Mouse (Mus musculus): ENCODE data around the gene Pigt. TPM values are rescaled to one million over a fixed set of nuclear protein-coding genes. Genes with fewer than 3 reads are reported as not detected.

The Pigt gene
- polyA plus RNA-seq, 1 experiment: 49.9 TPM

DNA sequence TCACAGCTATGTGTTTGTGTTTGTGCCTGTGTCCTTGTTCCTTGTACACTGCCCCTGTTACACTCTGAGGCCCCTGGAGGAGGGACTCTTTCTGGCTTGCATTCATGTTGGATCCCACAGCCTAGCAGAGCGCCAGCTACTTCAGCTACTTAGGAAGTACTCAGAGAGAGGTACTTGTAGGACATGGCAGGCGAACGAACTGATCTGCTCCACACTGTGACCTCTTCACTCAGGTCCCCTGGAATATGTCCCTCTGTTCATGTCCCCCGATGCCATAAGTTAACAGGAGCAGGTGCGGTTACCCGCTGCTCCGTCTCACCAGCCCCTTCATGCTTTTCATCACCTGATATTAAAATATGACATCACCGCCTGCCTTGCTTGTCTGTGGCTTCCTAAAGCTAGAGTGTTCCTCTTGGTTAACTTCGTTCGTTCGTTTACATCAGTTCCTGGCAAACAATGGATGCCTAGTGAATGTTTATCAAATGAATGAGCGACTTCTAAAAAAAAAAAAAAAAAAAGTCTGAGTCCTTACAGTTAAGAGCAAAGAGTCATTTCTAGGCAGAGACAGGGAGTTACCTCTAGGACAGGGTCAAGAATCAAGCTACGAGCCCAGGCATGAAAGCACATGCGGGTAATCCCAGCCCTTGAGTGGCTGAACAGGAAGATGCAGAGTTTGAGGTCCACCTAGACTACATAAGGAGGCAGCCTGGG, 44.1 kb upstream of the Pigt start:
- no peak overlapping the region for H3K9ac ChIP-seq (ENCODE audit: low read depth, poor library complexity, severe bottlenecking)
- peaks cover 17% of the 10 kb centered on the region for H3K4me1 ChIP-seq (ENCODE audit: control insufficient read depth, insufficient read depth, low read length)
- H3K27ac ChIP-seq (ENCODE audit: insufficient read depth, low read length): peak overlapping the region; percentile 49; the same call in 1 of the 2 replicates
- no peak overlapping the region for H3K4me3 ChIP-seq (ENCODE audit: low read depth, low read length)
- TF ChIP-seq POLR2A (IDR thresholded peaks at IDR 0.05; ENCODE audit: insufficient read depth, low read length) (no peak), EP300 (IDR thresholded peaks at IDR 0.05; ENCODE audit: insufficient read depth, low read depth, low read length) (no peak), CTCF (IDR thresholded peaks at IDR 0.05; ENCODE audit: low read depth, low read length) (no peak)
- H3K9me3 ChIP-seq (replicated peaks; ENCODE audit: control insufficient read depth, insufficient read depth, low read length, poor library complexity, severe bottlenecking): no peaks in the 10 kb centered on the region
- no peaks in the 10 kb centered on the region for H3K36me3 ChIP-seq (ENCODE audit: control insufficient read depth, insufficient read depth, low read length, poor library complexity, severe bottlenecking)
- no peaks in the 10 kb centered on the region for H3K27me3 ChIP-seq (ENCODE audit: control insufficient read depth, insufficient read depth, low read length, poor library complexity, severe bottlenecking)

DNA sequence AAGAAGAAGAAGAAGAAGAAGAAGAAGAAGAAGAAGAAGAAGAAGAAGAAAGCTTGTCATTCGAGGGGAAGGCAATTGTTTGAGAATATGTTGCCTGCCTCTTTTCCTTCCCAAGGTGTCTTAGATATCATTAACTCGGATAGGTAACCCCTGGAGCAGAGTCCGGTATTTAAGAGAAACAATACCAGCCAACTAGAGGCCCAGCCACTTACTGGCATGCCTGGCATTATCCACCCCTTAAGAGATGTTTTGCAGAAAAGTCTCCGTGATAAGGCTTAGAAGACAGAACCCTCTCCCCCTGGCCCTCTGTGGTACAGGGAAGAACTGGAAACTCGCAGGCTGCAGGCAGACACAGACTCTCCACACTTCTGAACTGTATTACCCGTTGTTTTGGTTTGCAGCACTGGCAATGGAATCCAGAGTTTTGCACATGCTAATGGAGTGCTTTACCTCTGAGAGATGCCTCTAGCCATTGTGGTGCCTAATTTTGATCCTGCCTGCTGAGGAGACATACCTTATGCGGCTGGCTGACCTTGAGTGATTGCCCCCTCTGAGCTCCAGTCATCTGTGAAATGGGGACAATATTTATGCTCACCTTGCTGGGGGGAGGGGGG, 43.3 kb upstream of the Pigt start:
- no peaks in the 10 kb centered on the region for H3K9me3 ChIP-seq (replicated peaks; ENCODE audit: control insufficient read depth, insufficient read depth, low read length, poor library complexity, severe bottlenecking)
- H3K4me1 ChIP-seq (ENCODE audit: control insufficient read depth, insufficient read depth, low read length): peaks cover 17% of the 10 kb centered on the region
- H3K27ac ChIP-seq (ENCODE audit: insufficient read depth, low read length): peak overlapping the region; percentile 27
- H3K27me3 ChIP-seq (ENCODE audit: control insufficient read depth, insufficient read depth, low read length, poor library complexity, severe bottlenecking): no peaks in the 10 kb centered on the region
- no peaks in the 10 kb centered on the region for H3K36me3 ChIP-seq (ENCODE audit: control insufficient read depth, insufficient read depth, low read length, poor library complexity, severe bottlenecking)
- no peak overlapping the region for H3K4me3 ChIP-seq (ENCODE audit: low read depth, low read length)
- H3K9ac ChIP-seq (ENCODE audit: low read depth, poor library complexity, severe bottlenecking): no peak overlapping the region
- TF ChIP-seq EP300 (IDR thresholded peaks at IDR 0.05; ENCODE audit: insufficient read depth, low read depth, low read length) (peak; percentile 91), POLR2A (IDR thresholded peaks at IDR 0.05; ENCODE audit: insufficient read depth, low read length) (no peak), CTCF (IDR thresholded peaks at IDR 0.05; ENCODE audit: low read depth, low read length) (no peak)

DNA sequence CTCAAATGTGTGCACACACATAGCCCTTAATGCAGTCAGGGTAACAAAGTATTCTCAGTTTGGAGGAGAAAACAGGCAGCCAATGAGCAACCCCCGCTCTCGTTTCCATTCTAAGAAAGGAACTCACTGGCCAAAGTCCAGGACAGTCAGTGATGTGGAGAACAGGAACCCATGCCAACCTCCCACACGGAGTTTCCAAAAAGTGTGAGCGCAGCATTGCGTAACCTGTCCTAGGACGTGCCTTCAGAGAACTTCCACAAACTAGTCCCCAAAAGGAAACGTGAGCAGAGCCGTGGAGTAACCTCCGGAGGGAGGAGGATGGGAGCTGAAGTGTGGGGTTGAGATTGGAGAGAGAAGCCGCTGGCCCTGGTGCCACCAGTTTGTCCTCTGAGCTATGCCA, 42.5 kb upstream of the Pigt start:
- TF ChIP-seq EP300 (IDR thresholded peaks at IDR 0.05; ENCODE audit: insufficient read depth, low read depth, low read length) (no peak), POLR2A (IDR thresholded peaks at IDR 0.05; ENCODE audit: insufficient read depth, low read length) (no peak), CTCF (IDR thresholded peaks at IDR 0.05; ENCODE audit: low read depth, low read length) (no peak)
- peaks cover 17% of the 10 kb centered on the region for H3K4me1 ChIP-seq (ENCODE audit: control insufficient read depth, insufficient read depth, low read length)
- H3K4me3 ChIP-seq (ENCODE audit: low read depth, low read length): no peak overlapping the region
- no peaks in the 10 kb centered on the region for H3K27me3 ChIP-seq (ENCODE audit: control insufficient read depth, insufficient read depth, low read length, poor library complexity, severe bottlenecking)
- H3K27ac ChIP-seq (ENCODE audit: insufficient read depth, low read length): 0 out of 2 replicates have a peak overlapping the region, but pooled peaks have one; percentile 27
- H3K36me3 ChIP-seq (ENCODE audit: control insufficient read depth, insufficient read depth, low read length, poor library complexity, severe bottlenecking): no peaks in the 10 kb centered on the region
- no peaks in the 10 kb centered on the region for H3K9me3 ChIP-seq (replicated peaks; ENCODE audit: control insufficient read depth, insufficient read depth, low read length, poor library complexity, severe bottlenecking)
- H3K9ac ChIP-seq (ENCODE audit: low read depth, poor library complexity, severe bottlenecking): no peak overlapping the region

DNA sequence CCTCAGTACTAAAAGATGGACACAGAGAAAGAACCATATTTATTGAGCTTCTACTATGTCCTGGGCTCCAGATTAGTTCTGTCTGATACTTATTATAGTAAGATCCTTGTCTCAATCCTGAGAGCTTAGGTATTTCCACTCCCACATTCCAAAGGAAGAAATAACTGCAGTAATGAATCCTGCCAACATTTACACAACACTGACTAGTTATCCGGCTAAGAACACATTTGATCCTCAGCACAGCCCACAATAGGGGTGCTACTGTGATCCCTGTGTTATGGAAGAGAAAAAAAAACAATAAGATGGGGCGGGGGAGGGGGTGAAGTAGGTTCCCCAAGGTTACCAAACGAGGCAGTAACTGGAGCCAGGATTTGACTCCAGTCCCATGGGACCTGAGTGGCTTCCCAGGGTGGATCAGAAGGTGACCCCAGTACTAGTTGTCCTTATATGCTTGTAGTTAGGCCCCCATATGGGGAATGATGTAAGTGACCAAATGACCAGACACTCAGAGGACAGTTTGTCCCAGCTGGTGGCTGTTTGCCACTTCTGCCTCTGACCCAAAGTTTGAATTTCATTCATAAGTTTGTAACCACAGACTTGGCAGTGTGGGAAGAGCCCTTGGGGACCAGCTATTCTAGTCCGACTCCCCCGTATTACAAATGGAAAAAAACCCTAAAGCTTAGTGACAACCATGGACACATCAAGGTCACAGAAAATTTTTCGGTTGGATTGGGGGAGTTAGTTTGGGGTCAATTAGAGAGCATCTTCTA, 41.7 kb upstream of the Pigt start:
- Histone ChIP-seq H3K4me3 (ENCODE audit: low read depth, low read length) (no peak overlapping the region), H3K9ac (ENCODE audit: low read depth, poor library complexity, severe bottlenecking) (no peak overlapping the region), H3K9me3 (replicated peaks; ENCODE audit: control insufficient read depth, insufficient read depth, low read length, poor library complexity, severe bottlenecking) (no peaks in the 10 kb centered on the region), H3K27me3 (ENCODE audit: control insufficient read depth, insufficient read depth, low read length, poor library complexity, severe bottlenecking) (no peaks in the 10 kb centered on the region), H3K36me3 (ENCODE audit: control insufficient read depth, insufficient read depth, low read length, poor library complexity, severe bottlenecking) (no peaks in the 10 kb centered on the region), H3K4me1 (ENCODE audit: control insufficient read depth, insufficient read depth, low read length) (peaks cover 17% of the 10 kb centered on the region), H3K27ac (ENCODE audit: insufficient read depth, low read length) (no peak overlapping the region)
- TF ChIP-seq EP300 (IDR thresholded peaks at IDR 0.05; ENCODE audit: insufficient read depth, low read depth, low read length) (no peak), POLR2A (IDR thresholded peaks at IDR 0.05; ENCODE audit: insufficient read depth, low read length) (no peak), CTCF (IDR thresholded peaks at IDR 0.05; ENCODE audit: low read depth, low read length) (no peak)

DNA sequence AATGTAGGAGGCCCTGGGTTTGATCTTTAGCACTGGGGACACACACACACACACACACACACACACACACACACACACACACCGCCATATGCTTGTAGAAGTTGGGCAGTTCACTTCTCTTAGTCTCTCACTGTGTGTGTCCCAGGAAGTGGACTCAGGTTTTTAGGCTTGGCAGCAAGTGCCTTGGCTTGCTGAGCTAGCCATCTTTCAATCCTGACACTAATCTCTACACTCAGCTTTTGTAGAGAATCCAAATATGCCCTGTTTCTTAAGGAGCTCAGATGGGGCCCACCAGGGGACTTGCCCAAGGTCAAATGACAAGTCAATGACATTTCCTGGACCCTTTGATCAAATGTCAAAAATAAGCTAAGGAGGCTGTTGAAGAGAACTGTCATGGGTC, 40.9 kb upstream of the Pigt start:
- Histone ChIP-seq H3K27ac (ENCODE audit: insufficient read depth, low read length) (peak overlapping the region; percentile 41; the same call in 1 of the 2 replicates), H3K36me3 (ENCODE audit: control insufficient read depth, insufficient read depth, low read length, poor library complexity, severe bottlenecking) (no peaks in the 10 kb centered on the region), H3K27me3 (ENCODE audit: control insufficient read depth, insufficient read depth, low read length, poor library complexity, severe bottlenecking) (no peaks in the 10 kb centered on the region), H3K4me1 (ENCODE audit: control insufficient read depth, insufficient read depth, low read length) (peaks cover 17% of the 10 kb centered on the region), H3K9ac (ENCODE audit: low read depth, poor library complexity, severe bottlenecking) (peak overlapping the region; percentile 0; the same call in 1 of the 2 replicates), H3K9me3 (replicated peaks; ENCODE audit: control insufficient read depth, insufficient read depth, low read length, poor library complexity, severe bottlenecking) (no peaks in the 10 kb centered on the region), H3K4me3 (ENCODE audit: low read depth, low read length) (no peak overlapping the region)
- TF ChIP-seq EP300 (IDR thresholded peaks at IDR 0.05; ENCODE audit: insufficient read depth, low read depth, low read length): no peak
- no peak for TF ChIP-seq POLR2A (IDR thresholded peaks at IDR 0.05; ENCODE audit: insufficient read depth, low read length)
- no peak for TF ChIP-seq CTCF (IDR thresholded peaks at IDR 0.05; ENCODE audit: low read depth, low read length)
